Mouse (Mus musculus): ENCODE measurements around the gene Wnt1.
"Not testable (repeated sequence)": the region's sequence is repeated elsewhere in the genome, so short reads cannot be mapped to it uniquely, and the experiment has no call there.

Wnt1 gene

GRCm38 (mm10) chr15:98805324-98806040 lies 15.8 kb downstream of the Wnt1 start:
- no peak for DNase-seq (ENCODE audit: low read depth in 1 of 2, low spot score in 2 of 2)

- DNase-seq (ENCODE audit: low read depth in 1 of 2, low spot score in 2 of 2), result no peak
Measured at GRCm38 (mm10) chr15:98806071-98806808, 16.6 kb downstream of the Wnt1 start.

GRCm38 (mm10) chr15:98806809-98807770 lies 17.4 kb downstream of the Wnt1 start:
- no peak for DNase-seq (ENCODE audit: low read depth in 1 of 2, low spot score in 2 of 2)

- no peak for DNase-seq (ENCODE audit: low read depth in 1 of 2, low spot score in 2 of 2)
Measured at GRCm38 (mm10) chr15:98807895-98808650, 18.4 kb downstream of the Wnt1 start.

- no peak for DNase-seq (ENCODE audit: low read depth in 1 of 2, low spot score in 2 of 2)
Measured at GRCm38 (mm10) chr15:98808651-98809134, 19.0 kb downstream of the Wnt1 start.

- DNase-seq (ENCODE audit: low read depth in 1 of 2, low spot score in 2 of 2), result no peak
Measured at GRCm38 (mm10) chr15:98809390-98809789, 19.7 kb downstream of the Wnt1 start, which contains the start of gene Ddn. TSS of gene Ddn (minus strand) at chr15:98809490.

GRCm38 (mm10) chr15:98810212-98810611 lies 20.6 kb downstream of the Wnt1 start:
- DNase-seq (ENCODE audit: low read depth in 1 of 2, low spot score in 2 of 2), result not testable (repeated sequence)

GRCm38 (mm10) chr15:98812741-98813424 lies 23.2 kb downstream of the Wnt1 start:
- DNase-seq (ENCODE audit: low read depth in 1 of 2, low spot score in 2 of 2), result no peak

GRCm38 (mm10) chr15:98818171-98818570 lies 28.5 kb downstream of the Wnt1 start:
- DNase-seq (ENCODE audit: low read depth in 1 of 2, low spot score in 2 of 2), result no peak

GRCm38 (mm10) chr15:98820937-98821336 lies 31.3 kb downstream of the Wnt1 start:
- DNase-seq (ENCODE audit: low read depth in 1 of 2, low spot score in 2 of 2), result no peak

- no peak for DNase-seq (ENCODE audit: low read depth in 1 of 2, low spot score in 2 of 2)
Measured at GRCm38 (mm10) chr15:98821403-98821802, 31.7 kb downstream of the Wnt1 start.

- no peak for DNase-seq (ENCODE audit: low read depth in 1 of 2, low spot score in 2 of 2)
Measured at GRCm38 (mm10) chr15:98822147-98822546, 32.5 kb downstream of the Wnt1 start.

GRCm38 (mm10) chr15:98823434-98823833 lies 33.8 kb downstream of the Wnt1 start:
- no peak for DNase-seq (ENCODE audit: low read depth in 1 of 2, low spot score in 2 of 2)

- no peak for DNase-seq (ENCODE audit: low read depth in 1 of 2, low spot score in 2 of 2)
Measured at GRCm38 (mm10) chr15:98827611-98828011, 38.0 kb downstream of the Wnt1 start.

- DNase-seq (ENCODE audit: low read depth in 1 of 2, low spot score in 2 of 2), result peak; percentile 97 to 98
Measured at GRCm38 (mm10) chr15:98830736-98831683, 41.4 kb downstream of the Wnt1 start, which contains the start of gene Prkag1. TSS of gene Prkag1 (minus strand) at chr15:98831521.

GRCm38 (mm10) chr15:98831684-98832035 lies 42.0 kb downstream of the Wnt1 start:
- no peak for DNase-seq (ENCODE audit: low read depth in 1 of 2, low spot score in 2 of 2)

GRCm38 (mm10) chr15:98832161-98833058 lies 42.8 kb downstream of the Wnt1 start:
- no peak for DNase-seq (ENCODE audit: low read depth in 1 of 2, low spot score in 2 of 2)

- DNase-seq (ENCODE audit: low read depth in 1 of 2, low spot score in 2 of 2), result no peak
Measured at GRCm38 (mm10) chr15:98833281-98833680, 43.6 kb downstream of the Wnt1 start.
